Mouse (Mus musculus) layer of hippocampus, postnatal 14 days (tissue): ENCODE data around the gene Ntng1. TPM values are rescaled to one million over a fixed set of nuclear protein-coding genes. Genes with fewer than 3 reads are reported as not detected.
A peak's percentile ranks its signal among the peaks of the same experiment; 100 is the strongest.
"Not testable (repeated sequence)": the region's sequence is repeated elsewhere in the genome, so short reads cannot be mapped to it uniquely, and the experiment has no call there.

Source experiments
- DNase-seq, 2 experiments: peaks; one replicate each; pipeline ENCODE4 v3.0.0; 2021 to 2022; ENCODE audit warnings: low spot score in 2 of 2, mixed read lengths in 1 of 2
- total RNA-seq, 2 experiments: library from RNA; stranded (reverse); gene quantifications; 2 replicates each; pipeline ENCODE4 v1.2.3; 2021

Ntng1 gene
- total RNA-seq, 2 experiments from 2014 or later = 21.5 to 38.6 TPM

DNA sequence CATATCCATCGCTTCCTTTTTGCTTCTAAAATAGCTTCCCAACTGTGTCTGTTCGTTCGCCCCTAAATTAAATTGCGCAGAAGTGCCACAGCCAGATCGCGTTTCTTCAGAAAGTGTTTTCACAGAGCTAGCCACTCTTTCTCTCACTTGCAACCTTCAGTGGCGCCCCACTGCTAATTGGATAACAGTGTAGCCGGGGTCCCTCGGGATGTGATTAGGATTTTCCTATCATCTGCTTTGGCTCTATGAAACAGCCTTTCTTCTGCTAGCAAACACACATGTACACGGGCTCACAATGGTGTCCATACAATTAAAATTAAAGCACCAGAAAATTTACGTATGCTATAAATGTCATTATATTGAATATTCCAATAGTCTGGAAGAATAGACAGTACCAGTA is 346.5 kb downstream of the Ntng1 start:
- DNase-seq = no peak

DNA sequence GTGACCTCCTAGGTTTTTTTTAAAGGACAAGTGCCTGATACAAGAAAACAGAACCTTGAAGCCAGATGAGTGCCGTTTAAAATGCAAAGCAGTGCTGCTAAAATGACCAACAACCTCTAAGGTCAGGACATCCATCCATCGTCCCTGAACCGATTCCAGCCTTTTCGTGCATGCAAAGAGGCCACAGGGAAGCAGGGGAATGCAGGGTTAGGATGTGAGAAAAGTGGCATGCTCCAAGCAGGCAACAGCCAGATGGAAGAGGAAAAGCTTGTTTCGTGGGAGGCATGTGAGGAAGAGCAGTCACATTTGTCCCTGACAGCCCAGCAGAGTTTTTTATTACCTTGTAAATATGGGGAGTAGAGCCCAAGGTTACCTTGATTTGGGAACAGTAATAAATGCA is 360.6 kb downstream of the Ntng1 start:
- peak in 1 of 2 experiments; percentile 26 for DNase-seq

DNA sequence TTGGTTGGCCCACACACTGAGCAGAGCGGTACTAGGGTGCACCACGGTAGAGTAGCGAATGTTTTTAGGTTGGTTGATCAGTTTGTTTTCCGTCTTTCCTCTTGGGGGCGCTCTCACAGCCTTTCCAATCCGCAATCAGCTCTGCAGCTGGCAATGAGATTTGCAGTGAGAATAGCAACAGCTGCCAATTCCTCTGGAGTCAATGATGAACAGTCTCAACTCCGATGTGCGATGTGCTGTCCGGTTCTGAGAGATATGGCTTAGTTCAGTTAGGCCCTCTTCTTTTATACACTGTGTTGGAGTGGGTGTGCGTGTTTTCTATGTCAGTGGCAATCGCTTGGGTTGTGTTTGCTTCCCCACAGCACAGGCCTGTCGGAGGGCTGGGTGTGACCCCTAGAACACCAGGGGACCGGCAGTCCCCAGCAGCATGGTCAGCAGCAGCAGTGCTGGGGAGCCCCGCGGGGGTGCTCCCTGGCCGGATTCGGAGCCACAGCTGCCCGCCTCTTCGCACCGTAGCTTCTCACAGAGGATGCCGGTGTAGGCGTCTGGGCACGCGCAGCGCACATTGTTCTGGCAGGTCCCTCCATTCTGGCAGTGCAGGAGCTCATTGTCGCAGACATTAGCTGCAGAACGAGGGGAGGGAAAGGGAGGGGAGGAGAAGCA is 361.4 kb downstream of the Ntng1 start:
- DNase-seq = peak; percentile 79

DNA sequence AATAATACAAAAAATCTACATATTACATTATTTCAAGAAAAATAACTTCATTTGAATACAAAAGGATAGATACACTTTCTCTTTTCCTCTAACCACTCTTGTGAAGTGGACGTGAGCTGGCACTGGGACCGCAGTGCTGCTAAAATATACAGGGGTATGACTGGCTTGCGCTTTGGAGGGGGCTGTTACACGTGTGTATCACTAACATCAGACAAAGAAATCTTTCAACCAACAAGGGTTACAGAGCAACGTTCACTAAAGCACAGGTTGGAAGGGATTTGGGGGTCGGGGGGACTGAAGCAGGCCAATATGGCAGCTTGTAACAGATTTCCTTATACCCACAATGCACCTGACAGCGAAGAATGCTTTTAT is 361.9 kb downstream of the Ntng1 start:
- no peak for DNase-seq

DNA sequence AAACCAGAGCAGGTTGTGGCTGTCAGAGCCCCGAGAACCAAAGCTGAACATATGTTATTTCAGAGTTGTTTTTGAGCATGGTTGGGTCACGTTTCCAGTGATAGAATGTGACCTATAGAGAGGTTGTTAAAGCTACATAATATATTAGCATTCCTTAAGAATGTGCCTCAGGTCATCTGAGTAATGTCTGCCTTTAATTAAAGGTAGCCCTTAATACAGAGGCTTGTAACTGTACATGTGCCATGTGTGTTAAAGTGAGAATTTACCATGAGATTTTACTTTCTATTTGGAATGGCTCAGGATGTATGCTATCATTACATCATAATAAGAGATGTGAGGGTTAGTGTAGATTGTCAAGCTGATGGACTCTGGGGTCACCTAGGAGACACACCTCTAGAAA is 368.6 kb downstream of the Ntng1 start:
- no peak for DNase-seq

DNA sequence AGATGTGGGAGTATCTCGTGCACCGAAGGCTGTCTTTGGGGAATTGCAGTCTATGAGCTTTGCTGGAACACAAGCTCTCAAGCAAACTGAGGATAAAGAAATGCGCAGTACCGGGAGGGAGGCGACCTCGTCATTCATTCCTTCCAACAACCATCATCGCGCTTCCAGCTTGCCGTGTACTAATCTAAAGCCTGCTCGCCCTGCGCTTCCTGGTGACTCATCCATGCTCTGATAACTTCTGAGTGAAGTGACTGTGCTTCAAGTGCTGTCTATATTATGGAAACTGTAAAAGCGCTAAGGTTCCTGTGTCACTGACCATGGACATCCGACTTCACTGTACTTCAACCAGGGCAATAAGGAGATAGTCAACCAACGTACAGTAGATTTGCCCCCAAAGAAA is 371.7 kb downstream of the Ntng1 start:
- no peak for DNase-seq

DNA sequence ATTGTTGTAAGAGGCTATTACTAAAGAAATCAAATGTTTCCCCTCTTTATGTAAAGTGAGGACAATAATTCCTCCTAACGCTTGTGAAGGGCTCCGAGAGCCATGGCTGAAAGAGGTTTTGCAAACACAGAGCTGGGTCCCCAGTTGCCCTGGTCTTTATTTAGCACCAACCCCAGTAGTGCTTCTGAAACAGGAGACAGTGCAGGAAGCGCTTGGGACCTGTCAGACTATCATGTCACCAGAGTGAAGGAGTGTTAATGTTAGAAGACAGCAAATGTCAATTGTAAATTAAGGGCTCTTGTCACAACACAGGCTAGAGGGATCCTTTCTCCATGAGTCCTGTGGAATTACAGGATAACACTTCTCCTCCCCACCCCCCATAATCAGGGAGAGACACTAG is 376.9 kb downstream of the Ntng1 start:
- no peak for DNase-seq

DNA sequence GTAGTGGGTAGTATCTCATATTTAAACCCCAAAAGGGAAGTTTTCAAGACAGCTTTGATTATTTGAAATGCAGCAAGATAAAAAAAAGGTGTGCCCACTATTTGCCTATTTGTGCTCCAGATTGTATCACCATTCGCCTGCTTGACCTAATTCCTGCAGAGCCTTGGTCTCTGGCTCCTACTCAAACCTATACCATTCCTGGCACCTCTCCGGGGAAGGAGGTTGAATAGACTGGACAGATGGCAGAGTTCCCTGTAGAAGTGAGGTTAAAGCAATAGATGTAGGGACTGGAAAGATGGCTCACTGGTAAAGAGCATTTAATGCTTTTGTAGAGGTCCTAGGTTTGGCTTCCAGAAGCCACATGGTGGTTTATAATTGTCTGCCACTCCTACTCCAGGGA is 378.2 kb downstream of the Ntng1 start:
- no peak for DNase-seq

DNA sequence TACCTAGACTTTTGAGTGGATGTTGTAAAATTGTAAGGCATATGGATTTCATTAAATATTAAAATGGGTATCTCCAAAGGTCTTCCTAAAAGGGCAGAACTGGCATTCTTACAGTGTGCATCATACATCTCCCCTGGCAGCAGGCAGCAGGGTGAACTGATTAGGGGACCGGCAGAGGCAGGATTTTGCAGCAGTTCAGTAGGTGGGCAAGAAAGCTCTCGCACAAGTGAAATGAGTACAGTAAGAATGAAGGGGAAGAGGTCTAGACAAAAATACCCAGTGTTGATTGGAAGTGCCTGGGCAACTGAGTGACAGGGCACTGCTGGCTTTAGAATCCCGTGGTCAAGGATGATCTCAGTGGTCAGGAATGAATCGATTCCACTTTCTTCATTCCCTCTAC is 378.7 kb downstream of the Ntng1 start:
- DNase-seq = no peak

DNA sequence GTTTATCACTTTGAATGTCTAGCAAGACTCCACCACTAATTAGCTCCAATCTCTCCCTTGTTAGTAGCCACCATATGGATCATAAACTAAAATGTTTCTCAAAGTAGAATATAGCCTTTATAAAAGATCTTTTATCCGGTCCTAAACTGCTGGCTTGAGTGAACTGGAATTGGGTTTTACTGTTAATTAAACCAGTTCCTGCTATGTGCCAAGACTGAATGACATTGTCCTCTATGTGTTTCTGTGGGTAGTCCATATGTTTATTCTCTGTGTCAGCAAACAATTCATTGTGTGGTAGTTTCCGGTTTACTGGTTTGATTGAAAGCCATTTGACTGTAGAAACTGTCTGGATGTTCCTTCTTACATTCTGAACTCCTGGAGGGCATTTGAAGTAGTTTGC is 387.4 kb downstream of the Ntng1 start:
- DNase-seq = no peak

DNA sequence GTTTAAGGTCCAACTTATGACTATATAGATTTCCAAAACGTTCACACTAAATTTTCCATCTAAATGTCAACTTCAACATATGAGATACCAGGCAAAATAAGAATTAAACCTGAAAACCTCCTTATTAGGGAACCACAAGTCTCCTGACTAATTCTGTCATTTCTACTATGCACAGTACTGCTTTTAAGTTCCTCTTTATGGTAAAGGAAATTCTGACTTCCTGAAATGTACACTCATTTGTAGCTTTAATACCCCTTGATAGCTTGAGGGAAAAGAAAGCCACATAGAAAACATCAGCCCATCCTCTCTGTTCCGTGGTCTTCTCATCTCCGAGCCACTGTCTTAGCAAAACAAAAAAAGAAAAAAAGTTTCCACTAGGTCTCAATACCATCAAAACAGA is 396.2 kb downstream of the Ntng1 start:
- DNase-seq = not testable (repeated sequence)

DNA sequence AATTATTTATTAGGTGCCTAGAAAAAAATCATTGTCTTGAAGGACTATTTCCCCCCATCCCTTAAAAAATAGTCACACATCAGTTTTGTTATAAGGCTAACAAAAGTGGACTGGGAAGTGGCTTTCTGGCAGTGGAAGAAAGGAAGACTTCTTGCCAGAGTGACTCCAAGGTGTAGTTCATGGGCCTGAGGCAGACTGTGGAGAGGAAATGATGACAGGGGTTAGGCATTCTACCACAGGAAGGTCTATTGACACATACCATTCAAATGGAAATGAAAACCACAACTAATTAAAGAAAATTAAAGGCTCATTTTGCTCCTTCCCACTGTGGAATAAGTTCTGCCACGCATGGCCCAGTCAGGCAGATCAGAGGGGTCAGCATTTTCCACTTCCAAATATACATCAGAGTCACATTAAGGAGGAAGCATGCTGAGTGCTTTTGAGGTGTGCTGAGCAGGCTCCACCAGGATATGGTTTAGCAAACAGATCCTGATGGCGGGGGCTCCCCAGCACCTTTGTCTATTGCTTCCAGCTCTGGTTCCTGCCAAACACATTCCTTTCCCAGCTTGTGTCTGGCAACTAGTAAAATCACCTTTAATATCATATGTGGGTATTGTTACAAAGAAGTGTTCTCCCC is 403.2 kb downstream of the Ntng1 start:
- DNase-seq = no peak

DNA sequence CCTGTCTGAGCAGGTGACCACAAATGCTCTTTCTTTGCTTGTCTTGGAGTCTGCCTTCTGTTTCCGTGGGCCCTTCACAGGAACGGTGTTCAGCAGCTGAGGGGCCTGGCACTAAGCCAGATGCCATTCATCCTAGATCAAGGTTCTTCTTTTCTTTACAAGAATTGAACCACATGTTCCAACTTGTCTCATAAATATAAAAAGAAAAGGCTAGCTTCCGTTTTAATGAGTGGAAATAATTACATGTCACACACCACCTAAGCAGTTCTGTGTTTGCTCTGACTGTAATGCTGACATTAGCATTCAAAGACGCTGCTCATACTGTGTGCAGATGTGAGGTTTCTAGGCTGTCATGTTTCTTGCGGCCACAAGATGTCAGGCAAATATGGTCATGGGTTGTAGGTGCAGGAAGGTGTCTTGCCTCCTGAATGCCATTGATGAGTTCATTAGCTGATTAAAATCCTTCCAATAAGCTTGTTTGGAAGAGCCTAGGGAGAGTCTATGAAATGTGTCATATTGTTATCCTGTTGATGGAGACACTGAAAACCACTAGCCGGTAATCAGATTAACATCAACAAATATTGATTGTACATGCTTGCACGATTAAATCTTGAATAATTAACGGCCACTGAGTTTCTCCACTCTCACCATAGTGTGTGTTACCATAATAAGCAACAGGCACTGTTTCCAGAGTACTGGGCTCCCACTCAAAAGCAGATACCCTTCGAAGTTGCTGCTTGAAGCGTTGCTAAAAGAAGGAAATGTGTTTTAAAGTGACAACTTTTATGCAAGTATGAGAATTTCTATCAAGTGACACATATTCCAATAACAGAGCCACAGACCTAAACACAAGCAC is 411.3 kb downstream of the Ntng1 start:
- DNase-seq = peak in 1 of 2 experiments; percentile 57

DNA sequence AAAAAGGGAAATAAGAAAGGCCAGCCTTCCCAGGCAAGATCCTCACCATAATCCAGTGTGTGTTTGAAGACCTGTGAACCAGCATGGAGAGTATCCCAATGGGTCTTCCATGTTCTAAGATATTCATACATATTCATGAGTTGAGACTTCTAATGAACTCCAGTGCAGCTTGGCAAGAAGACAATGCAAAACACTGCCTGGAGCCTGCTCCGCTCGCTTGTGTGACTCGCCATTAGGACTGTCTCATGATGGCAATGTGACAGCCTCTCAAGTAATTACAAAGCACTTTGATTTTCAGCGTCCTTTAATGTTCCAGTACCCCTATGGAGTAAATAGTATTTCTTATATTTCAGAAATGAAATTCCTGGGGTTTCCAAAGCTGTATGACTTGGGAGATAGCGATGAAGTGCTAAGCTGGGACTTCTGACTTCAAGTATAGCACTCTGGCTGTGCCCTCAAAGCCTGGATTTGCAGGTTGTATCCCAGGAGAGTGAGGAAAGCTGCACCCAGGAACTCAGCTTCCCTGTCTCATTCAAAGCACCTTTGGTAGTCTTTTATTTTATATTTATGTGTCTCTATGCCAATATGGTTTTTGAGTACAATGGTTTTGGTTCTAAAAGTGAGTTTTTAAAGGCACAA is 412.1 kb downstream of the Ntng1 start:
- DNase-seq = peak in 1 of 2 experiments; percentile 43

Other genes starting within 250 kb of the Ntng1 start
- 10 to 100 TPM; 20.3 to 23.8 TPM for gene Prmt6, start 107.0 kb upstream of the Ntng1 start, total RNA-seq